Mouse (Mus musculus) G1E (cell line): ENCODE results near the gene Tspan33.

Source experiments
- CTCF ChIP-seq: IDR thresholded peaks from 2 replicates; pipeline ENCODE4 v1.5.1; 2012; ENCODE audit warnings: low read depth, low read length, inconsistent platforms, mixed read lengths
- GATA1 ChIP-seq: IDR thresholded peaks from 2 replicates; pipeline ENCODE4 v1.6.1; 2012; ENCODE audit warnings: borderline replicate concordance, low read length, inconsistent platforms, mixed read lengths
- GATA2 ChIP-seq: IDR thresholded peaks from 2 replicates; pipeline ENCODE4 v1.6.1; 2012; ENCODE audit warnings: low read depth, low read length, inconsistent platforms, borderline replicate concordance
- POLR2AphosphoS5 ChIP-seq: IDR thresholded peaks from 2 replicates; pipeline ENCODE4 v1.6.1; 2012; ENCODE audit warnings: low read depth, low read length, inconsistent platforms; ENCODE audit not compliant: insufficient replicate concordance
- TAL1 ChIP-seq: conservative IDR thresholded peaks from 2 replicates; pipeline ENCODE4 v1.6.1; 2012; ENCODE audit warnings: low read depth, low read length, inconsistent platforms, mixed read lengths

- TF ChIP-seq CTCF (peak; percentile 91), POLR2AphosphoS5 (no peak), TAL1 (no peak), GATA1 (no peak), GATA2 (no peak)
These were observed 44.4 kb upstream of the Tspan33 start for GRCm38 (mm10) chr6:29649494-29650169.
